Mouse (Mus musculus): Measurements from ENCODE around the gene Mosmo.
A peak's percentile ranks its signal among the peaks of the same experiment; 100 is the strongest.

The Mosmo gene

DNA sequence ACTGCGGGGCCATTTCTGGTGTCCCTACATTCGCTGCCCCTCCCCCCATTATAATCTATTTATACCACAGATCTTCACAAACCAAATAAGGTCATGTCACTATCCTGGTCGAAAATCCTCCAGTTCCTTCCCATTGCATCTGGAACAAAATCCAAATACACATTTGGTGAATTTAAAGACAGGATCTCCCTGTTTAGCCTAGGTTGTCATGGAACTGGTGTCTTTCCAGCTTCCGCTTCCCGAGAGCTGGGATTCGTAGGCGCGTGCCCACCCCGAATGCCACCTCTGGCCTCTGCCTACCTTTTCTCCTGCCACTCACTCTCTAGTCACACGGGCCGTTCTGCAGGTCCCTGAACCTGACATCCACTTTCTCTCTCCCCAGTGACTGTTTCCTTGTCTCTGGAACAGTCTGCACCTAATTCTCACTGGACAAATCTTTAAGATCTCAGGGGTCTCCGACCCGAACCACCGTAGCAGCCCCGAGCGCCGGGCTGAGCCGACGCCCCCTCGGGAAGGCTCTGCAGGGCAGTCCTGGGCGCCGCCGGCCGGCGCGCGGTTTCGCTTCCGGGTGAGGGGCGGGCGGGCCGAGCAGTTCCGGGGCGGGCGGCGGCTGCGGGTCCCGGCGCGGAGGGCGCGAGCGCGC is at the start of gene Mosmo:
Gene Mosmo (plus strand): TSS at position 618 of the 643 bp plus-strand sequence.
- DNase-seq: peak; percentile 57

DNA sequence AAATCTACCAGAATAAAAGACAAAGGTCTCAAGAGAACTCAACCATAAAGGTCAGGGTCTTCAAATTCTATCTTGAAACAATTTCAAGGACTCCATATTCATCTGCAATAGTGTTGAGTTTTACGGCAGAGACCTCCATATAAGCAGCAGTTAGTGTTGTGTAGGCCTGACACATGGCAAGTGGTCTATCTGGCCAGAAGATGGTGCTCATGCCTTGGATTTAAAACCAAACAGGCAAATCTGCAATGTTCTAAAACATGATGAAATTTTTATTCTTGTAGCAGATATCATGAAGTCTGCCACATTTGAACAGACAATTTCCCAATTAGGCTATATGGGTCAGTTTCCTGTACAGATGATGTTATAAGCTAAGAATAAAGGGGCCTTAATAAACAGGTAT is 44.9 kb upstream of the Mosmo start:
- DNase-seq: peak; percentile 47

- DNase-seq: no peak
Observed at GRCm38 (mm10) chr7:120634301-120634700, 43.1 kb upstream of the Mosmo start.

DNA sequence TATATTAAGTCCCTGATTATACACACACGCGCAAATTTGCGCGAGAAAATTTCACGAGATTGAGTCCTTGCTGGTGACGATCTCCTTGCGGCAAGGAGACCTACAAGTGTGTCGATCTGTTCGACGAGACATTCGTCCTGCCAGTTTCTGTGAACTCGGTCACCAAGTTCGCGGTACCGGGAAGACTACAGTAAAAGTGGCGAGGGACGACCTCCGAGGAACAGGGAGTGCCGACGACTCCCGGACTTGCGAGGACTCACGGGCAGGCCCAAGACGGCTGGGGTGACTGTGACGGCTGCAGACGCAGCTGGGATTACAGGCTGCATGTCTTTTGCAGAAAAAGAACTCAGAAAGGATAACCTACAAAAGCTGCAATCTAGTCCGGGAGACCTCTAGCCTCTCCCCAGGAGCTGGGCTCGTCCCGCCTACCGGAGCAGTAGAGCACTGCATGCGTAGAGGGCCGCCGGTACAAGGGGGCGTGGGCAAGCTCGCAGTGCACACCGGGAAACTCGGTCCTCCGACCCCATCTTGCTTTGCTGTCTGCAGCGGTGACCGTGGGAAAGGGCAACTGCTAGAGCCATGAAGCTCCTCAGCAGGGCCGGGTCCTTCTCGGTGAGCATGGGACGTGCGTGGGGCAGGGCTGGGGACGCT is 42.6 kb upstream of the Mosmo start, which contains the start of gene Uqcrc2:
Gene Uqcrc2 (plus strand): TSS at position 466 of the 651 bp plus-strand sequence.
- peak; percentile 88 for DNase-seq

DNA sequence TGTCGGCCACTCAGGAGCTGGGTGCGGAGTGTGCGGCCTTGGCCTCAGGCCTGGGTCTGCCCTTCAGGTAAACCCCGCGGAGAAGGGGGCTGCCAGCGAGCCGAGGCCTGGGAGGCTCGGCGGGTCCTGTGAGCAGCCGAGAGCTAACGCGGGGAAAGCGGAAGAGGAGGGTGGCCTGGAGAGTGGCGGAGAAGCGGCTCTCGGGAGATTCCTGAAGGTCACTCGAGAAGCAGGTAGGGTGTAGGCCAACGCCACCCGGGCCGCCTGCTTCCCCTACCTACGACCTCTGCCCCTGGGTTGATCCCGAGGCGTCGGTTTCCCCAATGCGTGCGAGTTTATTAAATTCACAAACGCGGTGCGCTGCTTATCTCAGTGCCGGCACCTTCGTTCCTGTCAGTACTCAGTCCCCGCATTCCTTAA is 42.0 kb upstream of the Mosmo start:
- no peak for DNase-seq

DNA sequence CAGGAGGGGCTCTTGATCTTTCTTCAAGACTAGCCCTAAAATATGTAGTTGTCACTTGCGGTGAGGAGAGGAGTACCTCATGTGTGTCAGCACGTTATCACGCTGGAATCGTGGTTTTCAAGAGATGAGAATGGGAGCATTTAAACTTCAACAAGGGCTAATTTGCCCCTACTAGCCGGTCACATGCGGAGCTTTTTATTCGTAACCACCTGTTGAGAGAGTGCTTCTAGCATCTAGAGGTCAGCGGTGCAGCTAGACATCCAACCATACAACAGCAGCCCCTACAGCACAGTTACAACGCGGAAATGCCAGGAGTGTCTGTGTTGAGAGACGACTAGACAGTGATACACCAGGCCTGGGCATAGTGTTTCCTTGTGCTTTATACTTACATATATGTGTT is 41.6 kb upstream of the Mosmo start:
- DNase-seq: no peak

GRCm38 (mm10) chr7:120643217-120643616 is 34.2 kb upstream of the Mosmo start:
- DNase-seq: no peak

DNA sequence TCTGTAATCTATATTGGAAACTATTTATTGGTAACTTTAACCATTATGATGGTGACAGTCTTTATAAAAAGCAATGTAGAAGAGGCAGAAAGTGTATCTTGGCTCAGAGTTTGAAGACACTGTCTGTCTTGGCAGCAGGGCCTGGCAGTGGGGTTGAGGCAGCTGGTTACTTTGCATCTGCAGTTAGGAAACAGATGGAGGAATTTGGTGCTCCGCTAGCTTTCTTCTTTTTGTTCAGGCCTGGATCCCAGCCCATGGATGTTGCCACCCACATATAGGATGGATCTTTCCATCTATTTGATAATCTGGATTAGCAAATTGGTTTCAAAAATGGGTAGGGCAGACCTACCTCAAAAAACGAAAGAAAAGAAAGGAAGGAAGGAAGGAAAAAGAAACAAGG is 29.6 kb upstream of the Mosmo start:
- peak; percentile 62 for DNase-seq

GRCm38 (mm10) chr7:120662079-120662478 is 15.3 kb upstream of the Mosmo start:
- no peak for DNase-seq

- peak; percentile 66 for DNase-seq
Observed at GRCm38 (mm10) chr7:120670153-120670875, 7.1 kb upstream of the Mosmo start, which contains the start of gene Pdzd9. Gene Pdzd9 (minus strand): TSS chr7:120670343.

- DNase-seq: no peak
Observed at GRCm38 (mm10) chr7:120671271-120671670, 6.1 kb upstream of the Mosmo start.

GRCm38 (mm10) chr7:120677764-120678531 is 530 bp downstream of the Mosmo start:
- peak; percentile 34 for DNase-seq

GRCm38 (mm10) chr7:120679023-120679422 is 1.6 kb downstream of the Mosmo start:
- DNase-seq: peak; percentile 23

DNA sequence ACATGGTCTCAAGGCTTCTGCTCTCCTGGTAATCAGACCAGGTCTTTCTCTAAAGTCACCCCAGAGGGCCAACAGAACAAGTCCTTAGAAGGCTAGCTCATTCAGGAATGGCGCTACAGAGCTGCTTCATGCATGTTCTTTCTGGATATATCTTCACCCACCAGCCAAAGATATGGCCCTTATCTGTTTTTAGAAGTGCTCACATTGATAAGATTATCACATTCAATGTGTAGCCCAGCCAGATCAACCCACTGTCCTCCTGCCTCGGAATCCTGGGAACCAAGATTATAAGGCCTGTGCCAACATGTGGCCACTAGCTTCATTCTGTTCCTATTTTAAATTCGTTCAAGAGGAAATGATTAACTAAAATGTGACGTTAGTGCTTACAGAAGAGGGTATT is 4.6 kb downstream of the Mosmo start:
- DNase-seq: no peak

GRCm38 (mm10) chr7:120684731-120685161 is 7.3 kb downstream of the Mosmo start:
- DNase-seq: no peak

DNA sequence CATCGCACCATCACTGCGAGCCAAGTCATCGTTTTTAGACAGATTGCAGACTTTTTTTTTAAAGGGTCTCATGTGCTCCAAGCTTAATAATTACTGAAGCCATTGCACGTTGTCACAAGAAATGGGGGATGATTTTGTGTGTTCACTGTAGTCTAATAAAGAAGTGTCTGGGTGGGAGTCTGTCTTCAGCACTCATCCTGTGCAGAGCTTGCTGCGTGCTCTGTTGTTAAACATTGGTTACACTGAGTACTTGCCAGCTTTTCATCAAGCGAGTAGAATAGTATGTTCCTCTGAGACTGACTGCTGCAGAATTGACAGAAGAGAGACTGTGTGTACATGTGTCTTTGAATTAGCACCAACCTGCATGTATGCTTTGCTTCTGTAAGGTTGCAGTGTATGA is 7.8 kb downstream of the Mosmo start:
- DNase-seq: no peak

DNA sequence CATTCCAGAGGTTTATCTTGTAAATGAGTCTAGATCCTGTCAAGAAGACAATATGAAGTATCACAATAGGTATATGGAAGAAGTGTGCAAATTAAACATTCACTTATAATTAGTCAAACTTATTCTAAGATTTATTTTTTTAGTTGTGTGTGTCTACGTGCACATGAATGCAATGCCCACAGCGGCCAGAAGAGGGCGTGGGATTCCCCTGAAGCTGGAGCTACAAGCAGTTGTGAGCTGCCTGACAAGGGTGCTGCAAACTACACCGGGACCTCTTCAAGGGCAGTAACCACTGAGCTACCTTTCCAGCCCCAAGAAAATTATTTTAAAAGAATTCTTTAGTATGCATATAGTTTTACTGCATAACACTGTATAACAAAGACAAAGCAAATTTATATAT is 13.2 kb downstream of the Mosmo start:
- DNase-seq: no peak

DNA sequence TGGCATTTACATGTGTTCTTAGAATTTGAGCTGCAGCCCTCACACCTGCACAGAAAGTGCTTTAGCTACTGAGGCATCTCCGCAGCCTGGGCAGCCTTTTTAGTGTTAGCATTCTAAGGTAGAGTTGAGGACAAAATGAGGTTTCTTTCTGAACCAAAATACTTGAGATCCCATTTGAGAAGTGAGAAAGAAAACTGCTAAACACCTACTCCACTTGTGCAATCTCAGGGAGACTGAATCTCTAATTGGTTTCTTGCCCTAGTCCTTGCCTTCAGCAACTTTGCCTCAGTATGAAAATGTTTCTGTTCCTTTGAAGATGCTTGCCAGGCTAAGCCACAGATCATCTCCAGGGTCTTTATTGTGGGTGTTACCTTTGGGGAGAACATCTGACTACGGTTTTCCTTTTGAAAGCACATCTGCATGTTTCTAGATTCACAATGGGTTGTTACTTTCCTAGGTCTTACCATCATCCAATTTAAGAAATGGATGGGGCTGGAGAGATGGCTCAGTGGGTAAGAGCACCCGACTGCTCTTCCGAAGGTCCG is 16.5 kb downstream of the Mosmo start:
- DNase-seq: no peak

- no peak for DNase-seq
Observed at GRCm38 (mm10) chr7:120695196-120695595, 17.8 kb downstream of the Mosmo start.

DNA sequence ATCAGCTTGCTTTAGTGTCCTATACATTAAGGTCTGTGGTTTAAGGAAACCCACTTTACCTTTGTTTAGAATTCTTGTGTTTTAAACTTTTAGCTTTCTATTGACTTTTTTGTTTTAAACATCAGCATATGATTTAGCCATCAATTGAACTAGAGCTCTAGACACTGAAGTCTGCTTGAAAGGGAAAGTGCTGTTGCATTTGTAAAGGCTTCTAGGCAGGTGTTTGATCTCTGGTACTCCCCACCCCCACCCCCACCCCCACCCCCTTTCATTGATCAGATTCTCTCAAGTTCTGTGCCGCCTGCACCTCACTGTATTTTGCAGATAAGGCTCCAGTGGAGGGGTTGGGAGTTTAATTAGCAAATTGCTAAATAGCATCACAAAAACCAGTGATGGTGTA is 18.2 kb downstream of the Mosmo start:
- DNase-seq: no peak

- DNase-seq: no peak
Observed at GRCm38 (mm10) chr7:120696331-120696730, 18.9 kb downstream of the Mosmo start.

DNA sequence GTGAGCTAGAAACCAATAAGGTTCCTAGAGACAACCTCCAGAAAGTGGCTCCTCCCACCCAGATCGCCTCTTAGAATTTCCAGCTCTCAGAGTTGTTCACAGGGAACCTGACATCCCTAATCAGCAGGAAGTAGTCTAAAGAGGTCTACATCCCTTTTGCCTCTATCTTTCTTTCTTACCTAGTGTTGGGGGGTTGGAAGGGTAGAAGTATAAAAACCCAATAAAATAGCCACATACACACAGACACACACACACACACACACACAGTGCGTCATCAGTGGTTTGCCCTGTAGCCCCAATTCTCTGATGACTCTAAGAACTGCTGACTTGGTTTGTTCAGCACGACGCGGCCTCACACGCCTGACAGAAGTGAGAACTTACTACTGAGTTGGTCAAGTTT is 22.2 kb downstream of the Mosmo start:
- DNase-seq: no peak

DNA sequence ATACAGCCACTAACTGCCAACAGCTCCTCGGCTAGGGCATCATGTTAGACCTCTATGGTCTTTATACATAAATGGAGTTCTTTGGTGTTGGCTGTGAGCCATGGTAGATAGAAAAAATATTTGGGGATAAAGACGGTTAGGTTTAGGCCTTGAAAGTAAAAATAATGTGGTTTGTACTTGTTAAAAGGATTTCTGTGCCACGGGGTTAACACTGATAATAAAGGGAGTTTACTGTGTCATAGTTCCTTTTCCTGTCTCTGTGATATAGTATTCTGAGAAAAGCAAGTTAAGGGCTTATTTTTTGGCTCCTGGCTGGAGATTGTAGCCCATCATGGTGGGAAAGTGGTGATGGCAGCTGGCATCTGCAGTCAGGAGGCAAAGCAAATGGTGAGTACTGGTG is 26.5 kb downstream of the Mosmo start:
- no peak for DNase-seq
